Mouse (Mus musculus): ENCODE data around the gene Trmt2a.

DNA sequence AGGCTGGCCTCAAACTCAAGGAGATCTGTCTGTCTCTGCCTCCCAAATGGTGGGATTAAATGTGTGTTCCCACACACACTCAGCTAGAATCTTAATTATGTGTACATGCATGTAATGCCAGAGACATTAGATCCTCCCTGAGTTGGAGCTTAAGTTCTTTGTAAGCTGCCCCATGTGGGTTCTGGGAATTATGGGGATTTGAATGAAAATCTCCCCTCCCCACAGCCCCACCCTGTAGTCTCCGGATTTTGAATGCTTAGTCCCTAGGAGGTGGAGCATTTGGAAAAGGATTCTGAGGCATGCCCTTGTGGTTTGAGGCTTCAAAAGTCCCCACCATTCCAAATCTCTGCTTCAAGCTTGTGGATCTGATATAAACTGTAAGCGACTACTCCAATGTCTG lies 26.7 kb downstream of the Trmt2a start:
- TF ChIP-seq CTCF (IDR thresholded peaks at IDR 0.05; ENCODE audit: extremely low read depth, insufficient read depth, insufficient read length, insufficient replicate concordance) (no peak), POLR2A (IDR thresholded peaks at IDR 0.05; ENCODE audit: low read depth, low read length) (no peak)
